Mouse (Mus musculus) cerebellum, adult 9-11 months (tissue): ENCODE measurements at regions not wholly inside any gene's neighbourhood (a gene's known extent, or its start where the extent isn't known, plus 50 kb on each side); places are given as distances from the start of the nearest gene placed in this dataset.
A peak's percentile ranks its signal among the peaks of the same experiment; 100 is the strongest.

Source experiments
- DNase-seq: peaks from one replicate; pipeline ENCODE4 v3.0.0; 2022

GRCm38 (mm10) chr10:126815730-126816129 is 85.4 kb downstream of the Atp23 start:
- DNase-seq, result no peak

GRCm38 (mm10) chr10:126814968-126815367 is 86.2 kb downstream of the Atp23 start:
- DNase-seq, result no peak

GRCm38 (mm10) chr10:126813051-126813593 is 88.0 kb downstream of the Atp23 start:
- DNase-seq, result no peak

- no peak for DNase-seq
Observed at GRCm38 (mm10) chr10:126812243-126812755, 88.9 kb downstream of the Atp23 start.

GRCm38 (mm10) chr10:126810346-126811095 is 90.6 kb downstream of the Atp23 start:
- no peak for DNase-seq

GRCm38 (mm10) chr10:126809587-126809986 is 91.6 kb downstream of the Atp23 start:
- peak; percentile 10 for DNase-seq

- no peak for DNase-seq
Observed at GRCm38 (mm10) chr10:126806881-126807280, 94.3 kb downstream of the Atp23 start.

GRCm38 (mm10) chr10:126802732-126803131 is 98.4 kb downstream of the Atp23 start:
- no peak for DNase-seq

- no peak for DNase-seq
Observed at GRCm38 (mm10) chr10:126799393-126799792, 101.8 kb downstream of the Atp23 start.

GRCm38 (mm10) chr10:126793136-126793535 is 108.0 kb downstream of the Atp23 start:
- DNase-seq, result no peak

GRCm38 (mm10) chr10:126792371-126792835 is 108.8 kb downstream of the Atp23 start:
- no peak for DNase-seq

- DNase-seq, result no peak
Observed at GRCm38 (mm10) chr10:126788277-126788676, 112.9 kb downstream of the Atp23 start.

- no peak for DNase-seq
Observed at GRCm38 (mm10) chr10:126783161-126783560, 118.0 kb downstream of the Atp23 start.

GRCm38 (mm10) chr10:126776603-126777002 is 124.6 kb downstream of the Atp23 start:
- DNase-seq, result no peak

GRCm38 (mm10) chr10:126775946-126776345 is 125.2 kb downstream of the Atp23 start:
- no peak for DNase-seq

- no peak for DNase-seq
Observed at GRCm38 (mm10) chr10:126770446-126771020, 130.6 kb downstream of the Atp23 start.

- DNase-seq, result no peak
Observed at GRCm38 (mm10) chr10:126765648-126766047, 135.5 kb downstream of the Atp23 start.

GRCm38 (mm10) chr10:126764740-126765139 is 136.4 kb downstream of the Atp23 start:
- no peak for DNase-seq

- no peak for DNase-seq
Observed at GRCm38 (mm10) chr10:126763976-126764375, 137.2 kb downstream of the Atp23 start.

- no peak for DNase-seq
Observed at GRCm38 (mm10) chr10:126758682-126759081, 142.5 kb downstream of the Atp23 start.

- no peak for DNase-seq
Observed at GRCm38 (mm10) chr10:126753201-126753600, 148.0 kb downstream of the Atp23 start.

GRCm38 (mm10) chr10:126752699-126753098 is 148.5 kb downstream of the Atp23 start:
- DNase-seq, result no peak

GRCm38 (mm10) chr10:126748696-126749466 is 152.3 kb downstream of the Atp23 start:
- DNase-seq, result no peak
